Mouse (Mus musculus) intestine, embryonic 15.5 days (tissue): ENCODE results near the gene Rcc1l. TPM values are rescaled to one million over a fixed set of nuclear protein-coding genes. Genes with fewer than 3 reads are reported as not detected.
A peak's percentile ranks its signal among the peaks of the same experiment; 100 is the strongest.

Experiments
- ATAC-seq: fragments of 200-750 bp; cut with Nextera tagmentation; 2 replicates; pipeline ENCODE4 v1.8.0; 2017; ENCODE audit warnings: moderate TSS enrichment, moderate library complexity
- H3K27ac ChIP-seq: fragments of 300-500 bp; sonication (generic); 2 replicates; pipeline ENCODE4 v1.5.1; 2015; ENCODE audit warnings: mild to moderate bottlenecking, inconsistent platforms
- H3K27me3 ChIP-seq: fragments of 300-500 bp; sonication (generic); replicated peaks from 2 replicates; pipeline ENCODE4 v1.6.1; 2015; ENCODE audit warnings: inconsistent platforms
- H3K36me3 ChIP-seq: fragments of 300-500 bp; sonication (generic); 2 replicates; pipeline ENCODE4 v1.6.1; 2015; ENCODE audit warnings: inconsistent platforms
- H3K4me1 ChIP-seq: fragments of 300-500 bp; sonication (generic); replicated peaks from 2 replicates; pipeline ENCODE4 v1.6.1; 2015; ENCODE audit warnings: inconsistent platforms
- H3K4me2 ChIP-seq: fragments of 300-500 bp; sonication (generic); replicated peaks from 2 replicates; pipeline ENCODE4 v1.6.1; 2015; ENCODE audit warnings: mild to moderate bottlenecking, inconsistent platforms
- H3K4me3 ChIP-seq: fragments of 300-500 bp; sonication (generic); replicated peaks from 2 replicates; pipeline ENCODE4 v1.5.1; 2015; ENCODE audit warnings: inconsistent platforms
- H3K9ac ChIP-seq: fragments of 300-500 bp; sonication (generic); 2 replicates; pipeline ENCODE4 v1.6.1; 2015; ENCODE audit warnings: inconsistent platforms
- H3K9me3 ChIP-seq: fragments of 300-500 bp; sonication (generic); 2 replicates; pipeline ENCODE4 v1.6.1; 2016; ENCODE audit warnings: inconsistent platforms
- WGBS: fragments of 180-500 bp; shearing (Covaris S2); methylation state at CpG from one replicate; pipeline ENCODE4 v1.1.7; 2015; 5-methylcytosine and 5-hydroxymethylcytosine counted together
- polyA plus RNA-seq: library from polyadenylated mRNA; unstranded; fragments of >200 nt; fragmentation: Nextera tagmentation; extraction: Ambion mirVana; gene quantifications from 2 replicates; pipeline ENCODE4 v1.2.1, GENCODE M21; 2015

Rcc1l gene
- polyA plus RNA-seq: 33.1 and 34.6 TPM in 2 replicates

DNA sequence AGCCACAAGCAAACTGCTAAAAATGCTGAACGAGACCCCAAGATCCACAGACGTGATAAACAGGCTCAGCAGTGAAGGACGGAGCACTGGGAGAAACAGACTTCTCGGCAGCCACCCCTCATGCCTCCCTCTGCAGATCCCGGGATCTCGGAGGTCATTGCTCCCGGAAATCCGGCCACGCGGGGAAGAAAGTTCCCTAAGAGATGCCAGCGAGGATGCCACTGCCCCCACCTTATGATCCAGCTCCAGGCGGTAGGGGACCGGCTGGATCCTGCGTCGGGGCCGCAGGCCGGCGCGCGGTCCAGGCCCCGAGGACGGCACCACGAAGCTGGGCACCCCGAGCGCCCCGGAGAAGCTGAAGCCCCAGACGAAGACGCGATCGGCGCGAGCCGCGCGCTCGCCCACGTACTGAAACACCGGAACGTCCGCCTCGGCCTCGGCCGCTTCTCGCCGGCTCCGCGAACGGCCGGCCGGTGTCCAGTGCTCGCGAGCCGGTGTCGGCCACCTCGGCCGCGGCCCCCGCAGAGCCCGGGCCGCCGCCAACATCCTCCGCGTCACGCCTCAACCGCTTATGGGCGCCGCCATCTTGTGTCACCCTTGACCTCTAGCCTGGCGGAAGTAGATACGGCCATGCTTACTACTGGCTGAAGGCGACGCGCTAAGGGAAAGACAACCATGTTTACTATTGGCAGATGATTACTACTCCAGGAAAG, at the start of gene Rcc1l:
Gene Rcc1l, minus strand, starts transcription at position 606 of the 713 bp plus-strand sequence.
- Histone ChIP-seq H3K9ac (peak within 1 kb of the TSS; percentile 70), H3K9me3 (no peaks in the 10 kb centered on the region), H3K4me2 (peak within 1 kb of the TSS; percentile 77), H3K4me3 (peak within 1 kb of the TSS; percentile 92), H3K36me3 (no peaks in the 10 kb centered on the region), H3K27ac (peak within 1 kb of the TSS; percentile 84), H3K27me3 (no peaks in the 10 kb centered on the region), H3K4me1 (peaks cover 7% of the 10 kb centered on the region)
- peak; percentile 93 for ATAC-seq
- WGBS: under 1% methylated on average over 72 of the region's 72 CpGs

DNA sequence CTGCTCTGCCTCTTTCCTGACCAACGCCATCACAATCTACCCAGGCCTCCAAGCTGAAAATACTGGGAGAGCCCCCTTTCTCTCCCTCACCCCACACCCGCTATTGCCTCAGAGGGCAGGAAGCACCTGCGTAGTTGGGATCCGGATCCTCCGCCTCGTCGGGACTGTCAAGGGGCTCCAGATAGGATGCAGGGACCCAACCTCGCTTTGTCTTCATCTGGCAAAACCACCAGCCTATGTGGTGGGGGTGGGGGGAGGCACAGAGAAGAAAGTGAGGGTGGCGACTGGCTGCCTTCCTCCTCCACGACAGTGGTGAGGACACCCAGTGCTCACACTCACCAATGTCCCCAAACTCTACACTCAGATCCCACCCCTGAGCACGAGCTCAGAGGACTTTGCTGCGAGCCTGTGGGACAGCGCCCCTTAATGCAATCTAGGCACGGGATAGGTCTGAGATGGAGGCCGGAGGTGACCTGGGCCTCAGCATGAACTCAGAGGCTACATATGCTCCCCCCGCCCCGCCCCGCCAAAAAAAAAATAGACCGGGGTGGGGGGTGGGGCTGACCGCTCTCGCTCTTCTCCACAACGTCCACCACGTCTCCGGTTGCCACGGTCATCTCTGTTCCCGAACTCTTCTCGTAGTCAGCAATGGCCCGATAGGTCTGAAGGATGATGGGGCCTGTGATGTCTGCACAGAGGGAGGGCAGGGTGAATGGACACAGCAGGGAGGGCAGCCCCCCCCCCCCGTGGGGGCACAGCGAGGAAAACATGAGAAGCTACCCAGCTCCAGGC, 48.7 kb upstream of the Rcc1l start:
- no peak for ATAC-seq
- H3K36me3 ChIP-seq: no peaks in the 10 kb centered on the region
- peaks cover 9% of the 10 kb centered on the region for H3K4me1 ChIP-seq
- no peak overlapping the region for H3K4me2 ChIP-seq
- no peak overlapping the region for H3K4me3 ChIP-seq
- H3K9me3 ChIP-seq: no peaks in the 10 kb centered on the region
- H3K9ac ChIP-seq: no peak overlapping the region
- H3K27ac ChIP-seq: no peak overlapping the region
- H3K27me3 ChIP-seq: no peaks in the 10 kb centered on the region; the same call in 1 of the 2 replicates
- WGBS: 79% methylated on average over 30 of the region's 30 CpGs

- WGBS: 3% methylated on average over 36 of the region's 36 CpGs
- ATAC-seq: peak; percentile 26; the same call in 1 of the 2 replicates
- peak overlapping the region; percentile 23 for H3K4me3 ChIP-seq
- H3K4me2 ChIP-seq: peak overlapping the region; percentile 68
- H3K36me3 ChIP-seq: no peaks in the 10 kb centered on the region
- H3K27me3 ChIP-seq: no peaks in the 10 kb centered on the region; the same call in 1 of the 2 replicates
- H3K4me1 ChIP-seq: peaks cover 9% of the 10 kb centered on the region
- H3K9ac ChIP-seq: no peak overlapping the region
- no peaks in the 10 kb centered on the region for H3K9me3 ChIP-seq
- H3K27ac ChIP-seq: no peak overlapping the region
These were observed 45.2 kb upstream of the Rcc1l start for GRCm38 (mm10) chr5:134221708-134222150.

- no peaks in the 10 kb centered on the region for H3K9me3 ChIP-seq
- WGBS: 43% methylated on average over 4 of the region's 4 CpGs
- peak overlapping the region; percentile 23; the same call in 1 of the 2 replicates for H3K4me3 ChIP-seq
- no peak overlapping the region for H3K27ac ChIP-seq
- no peak overlapping the region for H3K9ac ChIP-seq
- H3K4me2 ChIP-seq: peak overlapping the region; percentile 68
- no peaks in the 10 kb centered on the region for H3K36me3 ChIP-seq
- H3K4me1 ChIP-seq: peaks cover 9% of the 10 kb centered on the region
- no peaks in the 10 kb centered on the region; the same call in 1 of the 2 replicates for H3K27me3 ChIP-seq
- ATAC-seq: no peak
These were observed 44.7 kb upstream of the Rcc1l start for GRCm38 (mm10) chr5:134221278-134221677.

GRCm38 (mm10) chr5:134217900-134218299, 41.3 kb upstream of the Rcc1l start:
- Histone ChIP-seq H3K9me3 (no peaks in the 10 kb centered on the region), H3K4me3 (no peak overlapping the region), H3K4me1 (peaks cover 9% of the 10 kb centered on the region), H3K9ac (no peak overlapping the region), H3K4me2 (no peak overlapping the region), H3K27me3 (no peaks in the 10 kb centered on the region; the same call in 1 of the 2 replicates), H3K27ac (no peak overlapping the region), H3K36me3 (no peaks in the 10 kb centered on the region)
- ATAC-seq: no peak
- WGBS: 84% methylated on average over 7 of the region's 7 CpGs

DNA sequence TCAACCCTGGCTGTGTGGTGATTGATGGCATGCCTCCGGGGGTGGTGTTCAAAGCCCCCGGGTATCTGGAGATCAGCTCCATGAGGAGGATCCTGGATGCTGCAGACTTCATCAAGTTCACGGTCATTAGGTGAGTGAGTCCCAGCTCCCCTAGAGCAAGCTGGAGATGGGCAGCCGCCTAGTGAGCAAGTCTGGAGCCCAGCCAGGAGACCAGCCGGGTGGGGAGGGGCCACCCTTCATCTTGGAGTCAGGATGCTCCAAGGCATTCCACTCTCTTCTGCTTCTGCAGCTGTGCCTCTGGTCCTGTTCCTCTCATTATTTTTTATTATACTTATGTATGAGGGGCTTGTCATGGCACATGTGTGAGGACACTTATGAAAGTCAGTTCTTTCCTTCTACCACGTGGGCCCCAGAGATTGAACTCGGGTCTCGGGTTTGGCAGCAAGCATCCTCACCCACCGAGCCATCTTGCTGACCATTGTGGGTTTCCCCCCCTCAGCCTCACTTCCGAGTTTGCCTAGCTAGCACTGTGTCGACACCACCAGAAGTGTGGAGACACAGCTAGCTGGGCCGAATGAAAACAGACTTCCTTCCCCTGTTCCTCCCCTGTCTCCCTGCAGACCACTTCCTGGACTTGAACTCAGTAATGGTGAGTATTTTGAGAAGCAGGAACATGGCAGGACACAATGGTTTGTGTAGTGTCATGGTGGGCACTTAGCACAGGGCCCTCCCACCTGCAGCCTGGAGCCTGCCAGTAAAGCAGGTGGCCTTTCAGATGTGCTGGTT, 37.6 kb upstream of the Rcc1l start:
- 0 out of 2 replicates have a peak overlapping the region, but pooled peaks have one; percentile 10 for H3K9ac ChIP-seq
- H3K4me1 ChIP-seq: peaks cover 4% of the 10 kb centered on the region; the same call in 1 of the 2 replicates
- no peaks in the 10 kb centered on the region for H3K27me3 ChIP-seq
- 62% methylated on average over 12 of the region's 12 CpGs for WGBS
- ATAC-seq: peak; percentile 32; the same call in 1 of the 2 replicates
- H3K4me2 ChIP-seq: no peak overlapping the region
- H3K27ac ChIP-seq: no peak overlapping the region
- H3K9me3 ChIP-seq: no peaks in the 10 kb centered on the region
- H3K4me3 ChIP-seq: no peak overlapping the region
- H3K36me3 ChIP-seq: no peaks in the 10 kb centered on the region

DNA sequence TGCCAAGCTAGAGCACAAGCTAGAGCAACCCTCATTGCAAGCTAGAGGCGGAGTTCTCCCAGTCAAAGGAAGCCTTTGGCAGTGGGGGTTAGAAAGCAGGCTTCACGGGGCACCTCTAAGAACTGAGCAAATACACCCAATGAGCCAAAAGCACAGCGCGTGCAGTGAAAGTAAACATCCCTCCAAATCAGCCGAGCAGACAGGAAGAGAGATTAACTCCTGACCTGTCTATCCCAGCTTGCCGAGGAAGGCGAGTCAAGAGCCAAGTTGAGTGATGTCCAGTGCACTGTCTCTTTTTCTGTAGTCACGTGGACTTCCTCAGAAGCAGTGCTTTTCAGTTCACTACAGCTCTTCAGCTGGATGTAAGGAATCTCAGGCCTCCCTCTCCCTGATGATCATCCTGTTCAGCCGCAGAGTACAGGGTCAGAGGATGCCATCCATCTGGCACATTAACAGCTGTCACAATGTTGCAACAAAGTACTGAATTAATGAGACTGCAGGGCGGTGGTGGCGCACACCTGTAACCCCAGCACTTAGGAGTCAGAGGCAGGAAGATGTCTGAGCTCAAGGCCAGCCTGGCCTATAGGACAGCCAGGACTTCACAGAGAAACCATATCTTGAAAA, 33.5 kb upstream of the Rcc1l start:
- no peaks in the 10 kb centered on the region for H3K9me3 ChIP-seq
- H3K4me3 ChIP-seq: no peak overlapping the region
- H3K36me3 ChIP-seq: no peaks in the 10 kb centered on the region
- H3K4me1 ChIP-seq: peaks cover 4% of the 10 kb centered on the region; the same call in 1 of the 2 replicates
- WGBS: 17% methylated on average over 11 of the region's 11 CpGs
- no peaks in the 10 kb centered on the region for H3K27me3 ChIP-seq
- H3K27ac ChIP-seq: no peak overlapping the region
- peak; percentile 45; the same call in 1 of the 2 replicates for ATAC-seq
- H3K9ac ChIP-seq: no peak overlapping the region
- H3K4me2 ChIP-seq: no peak overlapping the region

GRCm38 (mm10) chr5:134206721-134207120, 30.1 kb upstream of the Rcc1l start:
- 0 out of 2 replicates have a peak, but pooled peaks cover 2% of the 10 kb centered on the region for H3K36me3 ChIP-seq
- H3K4me3 ChIP-seq: no peak overlapping the region
- ATAC-seq: no peak
- H3K9me3 ChIP-seq: no peaks in the 10 kb centered on the region
- 78% methylated on average over 10 of the region's 10 CpGs for WGBS
- H3K27ac ChIP-seq: no peak overlapping the region
- H3K9ac ChIP-seq: no peak overlapping the region
- H3K4me1 ChIP-seq: peaks cover 4% of the 10 kb centered on the region; the same call in 1 of the 2 replicates
- H3K4me2 ChIP-seq: no peak overlapping the region
- H3K27me3 ChIP-seq: no peaks in the 10 kb centered on the region

DNA sequence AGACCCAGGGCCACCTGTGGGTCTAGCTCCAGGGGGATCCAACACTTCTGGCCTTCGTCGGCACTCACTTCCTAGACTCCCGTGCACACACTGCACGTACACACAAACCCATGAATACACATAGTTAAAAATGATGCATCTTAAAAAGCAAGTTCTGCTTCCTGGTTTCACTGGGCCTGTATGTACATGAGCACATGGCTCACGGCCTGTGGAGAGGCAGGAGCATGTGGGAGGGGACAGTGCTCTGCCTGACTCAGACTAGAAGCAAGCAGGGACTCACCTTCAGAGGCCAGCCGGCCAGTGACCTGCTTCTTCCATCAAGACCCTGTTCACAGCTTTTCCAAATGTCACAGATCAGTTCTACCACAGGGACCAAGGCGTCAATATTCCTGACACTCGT, 17.1 kb upstream of the Rcc1l start:
- H3K4me2 ChIP-seq: no peak overlapping the region
- H3K27me3 ChIP-seq: no peaks in the 10 kb centered on the region
- ATAC-seq: no peak
- H3K27ac ChIP-seq: no peak overlapping the region
- 86% methylated on average over 8 of the region's 8 CpGs for WGBS
- H3K4me3 ChIP-seq: no peak overlapping the region
- no peaks in the 10 kb centered on the region for H3K4me1 ChIP-seq
- no peaks in the 10 kb centered on the region for H3K9me3 ChIP-seq
- 0 out of 2 replicates have a peak, but pooled peaks cover 7% of the 10 kb centered on the region for H3K36me3 ChIP-seq
- no peak overlapping the region for H3K9ac ChIP-seq

- H3K4me1 ChIP-seq: peaks cover 5% of the 10 kb centered on the region
- WGBS: 65% methylated on average over 7 of the region's 7 CpGs
- no peak overlapping the region for H3K4me2 ChIP-seq
- H3K27ac ChIP-seq: no peak overlapping the region
- H3K9me3 ChIP-seq: no peaks in the 10 kb centered on the region
- ATAC-seq: no peak
- H3K27me3 ChIP-seq: no peaks in the 10 kb centered on the region
- no peak overlapping the region for H3K4me3 ChIP-seq
- no peak overlapping the region for H3K9ac ChIP-seq
- no peaks in the 10 kb centered on the region for H3K36me3 ChIP-seq
These were observed 12.0 kb upstream of the Rcc1l start for GRCm38 (mm10) chr5:134188571-134188970.

GRCm38 (mm10) chr5:134186961-134187731, 10.6 kb upstream of the Rcc1l start:
- whole genome bisulfite sequencing: 76% methylated on average over 4 of the region's 4 CpGs
- Histone ChIP-seq H3K9ac (no peak overlapping the region), H3K36me3 (no peaks in the 10 kb centered on the region), H3K9me3 (no peaks in the 10 kb centered on the region), H3K4me2 (no peak overlapping the region), H3K27ac (no peak overlapping the region), H3K27me3 (no peaks in the 10 kb centered on the region), H3K4me3 (no peak overlapping the region), H3K4me1 (peaks cover 8% of the 10 kb centered on the region)
- no peak for ATAC-seq
